Mouse (Mus musculus) layer of hippocampus, adult 18-20 months (tissue): ENCODE measurements around the gene Trim3. TPM values are rescaled to one million over a fixed set of nuclear protein-coding genes. Genes with fewer than 3 reads are reported as not detected.

Source experiments
- DNase-seq, 2 experiments: peaks; one replicate each; pipeline ENCODE4 v3.0.0; 2022; ENCODE audit warnings: low spot score in 2 of 2
- total RNA-seq, 2 experiments: library from RNA; stranded (reverse); gene quantifications; 2 replicates each; pipeline ENCODE4 v1.2.3; 2021

The Trim3 gene
- total RNA-seq, 2 experiments from 2014 or later, result 122 to 136 TPM

GRCm38 (mm10) chr7:105559016-105559415, 74.4 kb downstream of the Trim3 start:
- DNase-seq, result peak in 1 of 2 experiments; percentile 81

- no peak for DNase-seq
Observed at GRCm38 (mm10) chr7:105557671-105558070, 75.7 kb downstream of the Trim3 start.

DNA sequence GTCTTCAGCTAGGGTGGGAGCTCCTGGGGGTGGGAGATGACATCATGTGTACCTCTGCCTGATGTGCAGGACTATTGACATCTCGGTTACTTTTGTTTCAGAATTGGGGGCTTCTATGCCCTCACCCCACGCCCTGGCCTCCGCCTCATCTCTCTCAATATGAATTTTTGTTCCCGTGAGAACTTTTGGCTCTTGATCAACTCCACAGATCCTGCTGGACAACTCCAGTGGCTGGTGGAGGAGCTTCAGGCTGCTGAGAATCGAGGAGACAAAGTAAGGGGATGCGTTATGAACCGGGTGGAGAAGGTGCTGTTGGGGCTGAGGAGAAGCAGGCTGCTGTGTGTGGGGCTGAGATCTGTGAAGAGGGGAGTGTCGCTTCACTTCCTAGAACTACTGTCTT, 77.0 kb downstream of the Trim3 start:
- DNase-seq, result no peak

GRCm38 (mm10) chr7:105555571-105555970, 77.8 kb downstream of the Trim3 start:
- DNase-seq, result no peak

Other genes with a start within 250 kb of the Trim3 start
- gene Fam160a2, start 233.5 kb downstream of the Trim3 start, total RNA-seq, result 10 to 100 TPM; 55.9 to 59.4 TPM
- under 1 TPM; 0.63 to 0.69 TPM for gene Cnga4, start 229.0 kb downstream of the Trim3 start, total RNA-seq
- gene Cckbr, start 207.8 kb downstream of the Trim3 start, total RNA-seq, result 1 to 10 TPM; 5.4 to 9.2 TPM
- gene Cavin3, start 151.3 kb downstream of the Trim3 start, total RNA-seq, result 10 to 100 TPM; 14.3 to 15.9 TPM
- 10 to 100 TPM; 83.8 to 89.3 TPM for gene Smpd1, start 79.2 kb downstream of the Trim3 start, total RNA-seq
- gene Apbb1, start 51.9 kb downstream of the Trim3 start, total RNA-seq, result 100 to 1,000 TPM; 382 to 388 TPM
- gene Hpx, start 33.4 kb downstream of the Trim3 start, total RNA-seq, result under 1 TPM in 1 of 2 experiments, not detected in 1; 0.42 TPM
- 10 to 100 TPM; 69.2 to 73.6 TPM for gene Timm10b, start 6.5 kb upstream of the Trim3 start, total RNA-seq
- 100 to 1,000 TPM; 101 to 110 TPM for gene Arfip2, start 6.8 kb upstream of the Trim3 start, total RNA-seq
- gene Gm45799, start 7.0 kb upstream of the Trim3 start, total RNA-seq, result 10 to 100 TPM in 1 of 2 experiments, 1 to 10 TPM in 1; 7.7 to 16.5 TPM
- 1 to 10 TPM; 3.9 to 7.0 TPM for gene Dnhd1, start 17.3 kb upstream of the Trim3 start, total RNA-seq
- 10 to 100 TPM; 73.0 to 77.8 TPM for gene Ilk, start 103.0 kb upstream of the Trim3 start, total RNA-seq
- gene Rrp8, start 103.8 kb upstream of the Trim3 start, total RNA-seq, result 10 to 100 TPM; 10.9 to 14.6 TPM
- gene Taf10, start 110.8 kb upstream of the Trim3 start, total RNA-seq, result 100 to 1,000 TPM; 108 to 114 TPM
- gene Tpp1, start 118.7 kb upstream of the Trim3 start, total RNA-seq, result 10 to 100 TPM; 59.2 to 65.2 TPM
- 10 to 100 TPM; 10.9 to 11.8 TPM for gene Dchs1, start 154.1 kb upstream of the Trim3 start, total RNA-seq
- 100 to 1,000 TPM; 104 to 108 TPM for gene Mrpl17, start 177.5 kb upstream of the Trim3 start, total RNA-seq